ENCODE assay signal across 8 mouse cellular contexts in genomic region chrX:12089353-12090081, GRCm38 (mm10).
DNase-seq lines count a peak whose midpoint lies in the region; ATAC-seq and TF ChIP-seq lines count a peak whose summit lies in the region.

No protein-coding gene starts in this region.

- TF ChIP-seq CTCF in G1E (IDR thresholded peaks at IDR 0.05; ENCODE audit: low read depth, low read length), result no peak
- no peak for TF ChIP-seq CTCF in kidney, postnatal 0 days (IDR thresholded peaks at IDR 0.05; ENCODE audit: low read depth)

- 5% methylated on average over 52 of the region's 52 CpGs for WGBS in embryonic facial prominence, embryonic 12.5 days
- 4% methylated on average over 51 of the region's 52 CpGs for WGBS in heart, embryonic 14.5 days
- 3% methylated on average over 50 of the region's 52 CpGs for WGBS in kidney, postnatal 0 days

- no peak for ATAC-seq in G1E (ENCODE audit: extremely low read depth, insufficient number of reproducible peaks, low FRiP score, poor library complexity, severe bottlenecking)
- ATAC-seq in embryonic facial prominence, embryonic 12.5 days (ENCODE audit: insufficient number of reproducible peaks, insufficient read depth, low FRiP score, low TSS enrichment), result no peak
- no peak for ATAC-seq in heart, embryonic 14.5 days (ENCODE audit: insufficient number of reproducible peaks, insufficient read depth, low FRiP score, low read depth)
- ATAC-seq in kidney, postnatal 0 days (replicated peaks; ENCODE audit: low FRiP score, low read depth), result no peak; the same call in 1 of the 2 replicates

- peak overlapping the region; percentile 78; the same call in 1 of the 2 replicates for H3K27ac ChIP-seq in embryonic facial prominence, embryonic 12.5 days
- H3K27ac ChIP-seq in heart, embryonic 14.5 days (replicated peaks in 1 of 2; ENCODE audit: control insufficient read depth in 1 of 2, insufficient read depth in 1 of 2, low read depth in 2 of 2, low read length in 2 of 2), result peak overlapping the region; percentile 94 to 95
- H3K27ac ChIP-seq in kidney, postnatal 0 days, result peak overlapping the region; percentile 93

- peak; percentile 87 for DNase-seq in 3134 (ENCODE audit: extremely low read depth, insufficient read length, low spot score)
- no peak for DNase-seq in G1E (ENCODE audit: low spot score)
- DNase-seq in kidney, postnatal 0 days (ENCODE audit: low spot score), result no peak
- peak; percentile 54 for DNase-seq in lung, postnatal 14 days
- peak; percentile 64 for DNase-seq in ovary, postnatal 36 days (ENCODE audit: low spot score)
- DNase-seq in urinary bladder, postnatal 14 days (ENCODE audit: low spot score), result peak; percentile 62

- peaks cover 32% of the 10 kb centered on the region for H3K4me1 ChIP-seq in G1E (ENCODE audit: insufficient read depth, low read depth, low read length)
- H3K4me1 ChIP-seq in embryonic facial prominence, embryonic 12.5 days, result peaks cover 20% of the 10 kb centered on the region
- H3K4me1 ChIP-seq in heart, embryonic 14.5 days (ENCODE audit: control insufficient read depth in 2 of 2, insufficient read depth in 2 of 2, low read length in 2 of 2), result peaks cover 29 to 36% of the 10 kb centered on the region in 2 experiments
- peaks cover 15% of the 10 kb centered on the region; the same call in 1 of the 2 replicates for H3K4me1 ChIP-seq in kidney, postnatal 0 days (replicated peaks; ENCODE audit: insufficient read depth, low read length)

- peak overlapping the region; percentile 84 for H3K4me2 ChIP-seq in embryonic facial prominence, embryonic 12.5 days (replicated peaks)
- H3K4me2 ChIP-seq in heart, embryonic 14.5 days (ENCODE audit: low read length), result peak overlapping the region; percentile 83
- peak overlapping the region; percentile 74 for H3K4me2 ChIP-seq in kidney, postnatal 0 days (ENCODE audit: low read length)

- H3K9me3 ChIP-seq in G1E (replicated peaks), result no peaks in the 10 kb centered on the region
- H3K9me3 ChIP-seq in embryonic facial prominence, embryonic 12.5 days, result no peaks in the 10 kb centered on the region
- no peaks in the 10 kb centered on the region for H3K9me3 ChIP-seq in heart, embryonic 14.5 days (ENCODE audit: control insufficient read depth, low read length)
- no peaks in the 10 kb centered on the region for H3K9me3 ChIP-seq in kidney, postnatal 0 days (replicated peaks; ENCODE audit: low read length)

- no peaks in the 10 kb centered on the region for H3K36me3 ChIP-seq in G1E (replicated peaks)
- no peaks in the 10 kb centered on the region for H3K36me3 ChIP-seq in embryonic facial prominence, embryonic 12.5 days
- H3K36me3 ChIP-seq in heart, embryonic 14.5 days (ENCODE audit: control insufficient read depth, insufficient read depth, low read length), result no peaks in the 10 kb centered on the region
- no peaks in the 10 kb centered on the region for H3K36me3 ChIP-seq in kidney, postnatal 0 days (ENCODE audit: insufficient read depth, low read length)

- peaks cover 11% of the 10 kb centered on the region for H3K27me3 ChIP-seq in G1E (ENCODE audit: insufficient read depth, low read length)
- peaks cover 81% of the 10 kb centered on the region for H3K27me3 ChIP-seq in embryonic facial prominence, embryonic 12.5 days
- H3K27me3 ChIP-seq in heart, embryonic 14.5 days (ENCODE audit: control insufficient read depth, insufficient read depth, low read length), result peaks cover 56% of the 10 kb centered on the region
- H3K27me3 ChIP-seq in kidney, postnatal 0 days (ENCODE audit: insufficient read depth, low read length), result peaks cover 9% of the 10 kb centered on the region; the same call in 1 of the 2 replicates

- H3K9ac ChIP-seq in embryonic facial prominence, embryonic 12.5 days, result no peak overlapping the region
- H3K9ac ChIP-seq in heart, embryonic 14.5 days (ENCODE audit: low read length), result peak overlapping the region; percentile 84
- H3K9ac ChIP-seq in kidney, postnatal 0 days (ENCODE audit: low read depth, low read length), result no peak overlapping the region

- peak overlapping the region; percentile 75; the same call in 1 of the 2 replicates for H3K4me3 ChIP-seq in G1E (ENCODE audit: low read depth, low read length)
- H3K4me3 ChIP-seq in embryonic facial prominence, embryonic 12.5 days, result peak overlapping the region; percentile 20
- peak overlapping the region in 1 of 2 experiments; percentile 9; a peak in 1 of 4 replicates for H3K4me3 ChIP-seq in heart, embryonic 14.5 days (ENCODE audit: control insufficient read depth in 1 of 2, insufficient read depth in 1 of 2, low read depth in 1 of 2, low read length in 2 of 2)
- no peak overlapping the region for H3K4me3 ChIP-seq in kidney, postnatal 0 days (replicated peaks; ENCODE audit: low read depth, low read length)

Comparison
In these comparisons a context has a peak if more than half of its experiments do, and no peak if none do; other contexts are left out.
1. DNase-seq: peak in 3134 (single experiment), lung, postnatal 14 days (single experiment), ovary, postnatal 36 days (single experiment) and urinary bladder, postnatal 14 days (single experiment); none in G1E (single experiment) and kidney, postnatal 0 days (single experiment).
2. Peak in every context shown above with its lines, with median percentiles within 50 percentile points of each other: H3K27ac ChIP-seq and H3K4me2 ChIP-seq.